Mouse (Mus musculus) kidney, embryonic 14.5 days (tissue): Measurements from ENCODE around the gene Cxcl13. TPM values are rescaled to one million over a fixed set of nuclear protein-coding genes. Genes with fewer than 3 reads are reported as not detected.
"Not testable (repeated sequence)": the region's sequence is repeated elsewhere in the genome, so short reads cannot be mapped to it uniquely, and the experiment has no call there.

Source experiments
- ATAC-seq: fragments of 200-750 bp; cut with Nextera tagmentation; 2 replicates; pipeline ENCODE4 v1.8.0; 2017; ENCODE audit warnings: moderate number of reproducible peaks, mild to moderate bottlenecking, moderate TSS enrichment, moderate library complexity; ENCODE audit not compliant: low FRiP score, low TSS enrichment
- H3K27ac ChIP-seq: fragments of 300-500 bp; sonication (generic); 2 replicates; pipeline ENCODE4 v1.5.1; 2014; ENCODE audit warnings: low read depth, mild to moderate bottlenecking, low read length, moderate library complexity, mixed read lengths
- H3K27me3 ChIP-seq: fragments of 300-500 bp; sonication (generic); 2 replicates; pipeline ENCODE4 v1.6.1; 2014; ENCODE audit warnings: mild to moderate bottlenecking, low read length; ENCODE audit not compliant: control insufficient read depth, insufficient read depth
- H3K36me3 ChIP-seq: fragments of 300-500 bp; sonication (generic); 2 replicates; pipeline ENCODE4 v1.6.1; 2014; ENCODE audit warnings: low read length, mixed read lengths; ENCODE audit not compliant: control insufficient read depth, insufficient read depth
- H3K4me1 ChIP-seq: fragments of 300-500 bp; sonication (generic); 2 replicates; pipeline ENCODE4 v1.6.1; 2014; ENCODE audit warnings: low read length, mixed read lengths; ENCODE audit not compliant: control insufficient read depth, insufficient read depth
- H3K4me2 ChIP-seq: fragments of 300-500 bp; sonication (generic); replicated peaks from 2 replicates; pipeline ENCODE4 v1.6.1; 2014; ENCODE audit warnings: low read depth, mild to moderate bottlenecking, low read length
- H3K4me3 ChIP-seq: fragments of 300-500 bp; sonication (generic); 2 replicates; pipeline ENCODE4 v1.5.1; 2014; ENCODE audit warnings: mild to moderate bottlenecking, low read length
- H3K9ac ChIP-seq: fragments of 300-500 bp; sonication (generic); 2 replicates; pipeline ENCODE4 v1.6.1; 2014; ENCODE audit warnings: low read depth, mild to moderate bottlenecking, low read length, moderate library complexity
- H3K9me3 ChIP-seq: fragments of 300-500 bp; sonication (generic); 2 replicates; pipeline ENCODE4 v1.6.1; 2016; ENCODE audit warnings: low read length; ENCODE audit not compliant: control insufficient read depth
- WGBS: fragments of 180-500 bp; shearing (Covaris S2); extraction: QIAGEN DNeasy Blood & Tissue Kit; methylation state at CpG from one replicate; pipeline ENCODE4 v1.1.7; 2014; 5-methylcytosine and 5-hydroxymethylcytosine counted together
- polyA plus RNA-seq: library from polyadenylated mRNA; unstranded; fragments of >200 nt; fragmentation: Nextera tagmentation; extraction: Ambion mirVana; gene quantifications from 2 replicates; pipeline ENCODE4 v1.2.1, GENCODE M21; 2014

The Cxcl13 gene
- polyA plus RNA-seq, 1 experiment from 2014 or later = 3.8 TPM

DNA sequence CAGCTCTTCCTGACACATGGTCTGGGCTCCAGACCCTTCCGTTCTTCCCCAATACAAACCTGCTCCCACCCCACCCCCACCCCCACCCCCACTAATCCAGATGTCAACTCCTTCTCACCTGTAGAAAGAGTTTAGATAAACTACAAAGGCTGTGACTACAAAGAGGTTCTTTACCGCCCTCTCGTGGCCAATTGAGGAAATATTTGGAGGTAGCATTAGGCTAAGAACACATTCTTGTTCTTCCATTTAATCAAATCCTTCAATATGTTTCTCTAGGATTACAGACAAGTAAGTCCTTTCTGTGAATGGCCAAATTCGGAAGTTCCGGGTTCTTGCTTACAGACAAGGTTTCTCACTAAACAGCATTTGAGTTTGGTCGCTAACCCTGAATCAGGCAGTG lies 14.1 kb downstream of the Cxcl13 start:
- no peaks in the 10 kb centered on the region for H3K27me3 ChIP-seq

DNA sequence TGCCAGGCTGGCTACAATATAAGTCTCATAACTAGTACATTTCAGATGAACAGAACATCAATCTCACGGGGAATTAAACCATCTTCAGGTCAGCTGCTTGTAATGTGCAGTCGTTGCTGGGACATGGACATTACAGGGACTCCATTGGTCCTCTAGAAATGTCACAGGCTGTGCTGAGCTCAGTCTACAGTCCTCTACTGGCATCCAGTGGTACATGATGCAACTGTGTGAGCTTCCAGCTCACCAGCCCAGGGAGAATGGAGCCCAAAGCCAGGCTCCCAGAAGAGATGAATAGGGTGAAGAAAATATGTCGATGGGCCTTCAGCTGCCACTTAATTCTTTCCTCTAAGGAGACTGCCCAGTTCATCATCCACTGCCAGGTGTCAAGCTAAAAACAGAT lies 15.5 kb downstream of the Cxcl13 start:
- no peak overlapping the region for H3K9ac ChIP-seq
- no peak overlapping the region for H3K27ac ChIP-seq
- WGBS = 79% methylated on average over 3 of the region's 3 CpGs
- ATAC-seq = no peak
- H3K4me1 ChIP-seq = no peaks in the 10 kb centered on the region
- H3K27me3 ChIP-seq = no peaks in the 10 kb centered on the region
- H3K4me2 ChIP-seq = no peak overlapping the region
- H3K4me3 ChIP-seq = no peak overlapping the region
- H3K36me3 ChIP-seq = no peaks in the 10 kb centered on the region
- H3K9me3 ChIP-seq = no peaks in the 10 kb centered on the region

More for the DNA sequence above, 14.1 kb downstream of the Cxcl13 start:
- 32% methylated on average over 6 of the region's 6 CpGs for WGBS
- H3K4me1 ChIP-seq = no peaks in the 10 kb centered on the region
- ATAC-seq = no peak
- no peak overlapping the region for H3K9ac ChIP-seq
- H3K27ac ChIP-seq = no peak overlapping the region
- H3K4me2 ChIP-seq = no peak overlapping the region
- no peaks in the 10 kb centered on the region for H3K36me3 ChIP-seq
- no peak overlapping the region for H3K4me3 ChIP-seq
- H3K9me3 ChIP-seq = no peaks in the 10 kb centered on the region

DNA sequence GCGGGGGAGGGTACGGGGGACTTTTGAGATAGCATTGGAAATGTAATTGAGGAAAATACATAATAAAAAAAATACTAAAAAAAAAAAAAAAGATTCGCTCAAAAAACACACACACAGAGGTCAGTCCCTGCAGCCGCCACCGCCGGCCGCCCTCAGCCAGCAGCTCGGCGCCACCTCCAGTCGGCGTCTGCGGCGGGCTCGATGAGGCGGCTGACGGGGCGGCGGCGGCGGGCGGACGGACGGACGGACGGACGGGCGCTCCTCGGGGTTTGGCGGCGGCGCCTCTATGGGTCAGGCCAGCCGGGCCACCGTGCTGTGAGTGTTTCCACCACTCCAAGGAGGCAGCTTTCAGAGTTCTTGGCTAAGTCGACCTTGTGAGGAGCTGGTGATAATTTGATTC lies 17.1 kb downstream of the Cxcl13 start:
- H3K4me2 ChIP-seq = peak overlapping the region; percentile 26
- peak overlapping the region; percentile 28; the same call in 1 of the 2 replicates for H3K9ac ChIP-seq
- H3K4me1 ChIP-seq, H3K4me3 ChIP-seq, H3K9me3 ChIP-seq, H3K27ac ChIP-seq, H3K36me3 ChIP-seq, ATAC-seq, H3K27me3 ChIP-seq: not testable (repeated sequence)
- 39% methylated on average over 34 of the region's 34 CpGs for WGBS

DNA sequence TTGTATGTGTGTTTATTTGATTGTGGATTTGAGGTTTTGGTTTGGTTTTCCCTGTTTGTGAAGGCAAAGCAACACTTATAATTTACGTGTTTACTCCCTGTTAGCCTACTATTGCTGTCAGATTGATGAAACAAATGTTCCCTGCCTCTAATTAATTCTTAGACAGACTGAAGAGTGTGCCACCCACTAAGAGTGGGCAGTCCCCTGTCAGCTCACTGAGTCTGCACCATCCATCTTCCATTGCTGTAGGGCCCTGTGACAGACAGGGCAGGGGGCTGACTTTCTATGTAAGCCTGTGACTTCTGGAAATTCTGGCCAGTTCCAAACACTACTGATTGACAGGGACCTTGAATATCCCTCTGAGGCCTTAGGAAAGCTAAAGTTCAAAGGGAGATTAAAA lies 19.5 kb downstream of the Cxcl13 start:
- H3K9ac ChIP-seq = no peak overlapping the region
- ATAC-seq = no peak
- H3K27me3 ChIP-seq = no peaks in the 10 kb centered on the region
- H3K4me3 ChIP-seq = no peak overlapping the region
- H3K4me2 ChIP-seq = no peak overlapping the region
- no peaks in the 10 kb centered on the region for H3K9me3 ChIP-seq
- 74% methylated on average over 1 of the region's 1 CpGs for WGBS
- no peak overlapping the region for H3K27ac ChIP-seq
- H3K36me3 ChIP-seq = no peaks in the 10 kb centered on the region
- H3K4me1 ChIP-seq = no peaks in the 10 kb centered on the region

DNA sequence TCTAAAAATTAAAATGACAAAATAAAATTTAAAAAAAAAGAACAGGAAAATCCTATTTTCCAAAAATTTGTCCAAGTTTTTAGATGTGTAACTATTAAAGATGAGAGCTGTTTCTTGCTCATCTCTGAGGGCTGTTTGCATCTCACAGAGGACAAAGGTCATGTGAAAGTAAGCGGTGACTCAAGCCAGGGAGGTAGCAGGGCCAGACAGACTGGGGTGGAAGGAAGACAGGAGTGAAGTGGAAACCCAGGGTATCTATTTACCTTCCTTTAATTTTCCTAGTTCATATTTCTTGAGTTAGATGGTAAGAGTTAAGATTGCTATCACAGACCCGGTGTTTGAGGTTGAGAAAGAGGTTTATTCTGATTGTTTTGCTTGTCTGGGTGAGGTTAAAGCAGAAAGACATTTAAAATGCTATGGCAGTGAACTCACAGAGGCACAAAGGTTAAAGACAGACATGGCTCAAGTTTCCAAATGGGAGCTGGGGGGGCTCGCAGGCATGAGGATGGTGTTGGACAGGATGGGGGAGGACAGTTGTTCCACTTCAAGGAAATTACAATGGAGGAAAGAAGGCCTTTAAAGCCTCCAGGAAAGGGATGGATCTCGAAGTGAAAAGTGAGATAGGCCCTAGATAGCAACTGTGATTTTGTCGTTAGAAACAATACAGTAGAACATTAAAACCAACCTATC lies 27.2 kb downstream of the Cxcl13 start:
- 19% methylated on average over 5 of the region's 5 CpGs for WGBS
- no peaks in the 10 kb centered on the region for H3K27me3 ChIP-seq
- no peak overlapping the region for H3K4me3 ChIP-seq
- no peak overlapping the region for H3K4me2 ChIP-seq
- H3K9me3 ChIP-seq = no peaks in the 10 kb centered on the region
- ATAC-seq = peak; percentile 77
- H3K4me1 ChIP-seq = no peaks in the 10 kb centered on the region
- H3K27ac ChIP-seq = no peak overlapping the region
- no peaks in the 10 kb centered on the region for H3K36me3 ChIP-seq
- H3K9ac ChIP-seq = no peak overlapping the region

DNA sequence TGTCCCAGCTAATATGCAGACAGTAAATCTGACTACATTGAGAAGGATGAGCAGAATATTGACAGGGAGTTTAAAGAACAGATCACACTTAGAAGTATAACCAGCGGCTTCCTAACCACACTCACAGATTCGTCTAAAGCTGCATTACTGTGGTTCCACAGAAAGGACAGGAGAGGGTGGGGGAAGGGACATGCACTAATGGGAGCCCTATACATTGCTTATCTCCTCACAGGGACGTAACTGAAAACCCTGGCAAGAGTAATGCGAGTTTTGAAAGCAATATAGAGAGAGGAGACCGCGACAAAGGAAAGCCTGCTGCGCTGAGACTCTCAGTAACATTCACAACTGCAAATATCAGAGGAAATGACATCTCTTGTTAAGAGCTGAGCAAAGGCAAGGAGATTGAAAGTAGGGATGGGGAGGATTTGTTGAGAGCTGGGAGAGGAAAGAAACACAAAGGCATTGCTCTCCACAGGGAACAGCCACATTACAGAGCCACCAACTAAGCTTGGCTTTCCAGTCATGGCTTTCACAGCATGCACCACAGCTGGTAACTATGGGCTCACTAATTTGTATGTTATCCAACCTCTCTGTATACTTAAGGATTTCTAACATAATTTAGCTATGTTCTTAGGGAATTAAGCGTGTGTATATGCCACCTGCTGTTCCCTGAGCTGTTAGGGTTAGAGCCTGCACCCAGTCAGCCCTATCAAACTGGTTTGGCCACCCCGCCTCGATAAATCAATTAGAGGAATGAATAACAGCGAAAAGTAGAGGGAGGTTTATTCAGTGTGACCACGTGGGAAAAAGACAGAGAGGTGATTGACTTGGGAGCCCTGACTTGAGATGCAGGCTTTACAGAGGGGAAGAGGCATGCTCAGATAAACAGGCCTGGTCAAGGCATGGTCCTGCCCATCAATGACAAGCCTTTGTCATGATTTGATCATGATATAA lies 34.9 kb downstream of the Cxcl13 start:
- WGBS = 25% methylated on average over 12 of the region's 12 CpGs
- no peak overlapping the region for H3K4me3 ChIP-seq
- H3K27ac ChIP-seq = no peak overlapping the region
- no peaks in the 10 kb centered on the region for H3K4me1 ChIP-seq
- ATAC-seq = no peak
- H3K9ac ChIP-seq = no peak overlapping the region
- no peaks in the 10 kb centered on the region for H3K36me3 ChIP-seq
- no peaks in the 10 kb centered on the region for H3K9me3 ChIP-seq
- no peak overlapping the region for H3K4me2 ChIP-seq
- no peaks in the 10 kb centered on the region for H3K27me3 ChIP-seq

DNA sequence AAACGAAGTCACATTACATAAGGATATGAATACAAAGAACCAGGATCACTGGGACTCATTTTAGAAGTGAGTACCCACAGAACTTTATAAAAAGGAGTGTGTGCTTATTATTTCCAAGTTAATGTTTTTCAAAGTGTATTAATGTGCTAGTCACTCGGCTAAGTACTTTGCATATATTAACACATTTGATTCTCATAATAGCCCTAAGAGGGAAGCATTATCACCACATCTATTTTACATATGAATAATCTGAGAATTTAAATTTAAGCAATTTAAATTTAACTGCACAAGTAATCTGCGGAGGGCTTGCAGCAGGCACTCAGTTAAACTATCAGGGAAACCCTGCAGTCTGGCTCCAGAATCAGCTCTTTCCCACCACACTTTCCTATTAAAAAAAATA lies 40.5 kb downstream of the Cxcl13 start:
- H3K27me3 ChIP-seq = no peaks in the 10 kb centered on the region
- 84% methylated on average over 3 of the region's 3 CpGs for WGBS
- no peak overlapping the region for H3K4me3 ChIP-seq
- no peaks in the 10 kb centered on the region for H3K4me1 ChIP-seq
- no peaks in the 10 kb centered on the region for H3K9me3 ChIP-seq
- ATAC-seq = no peak
- H3K9ac ChIP-seq = no peak overlapping the region
- no peak overlapping the region for H3K4me2 ChIP-seq
- H3K36me3 ChIP-seq = no peaks in the 10 kb centered on the region
- no peak overlapping the region for H3K27ac ChIP-seq

DNA sequence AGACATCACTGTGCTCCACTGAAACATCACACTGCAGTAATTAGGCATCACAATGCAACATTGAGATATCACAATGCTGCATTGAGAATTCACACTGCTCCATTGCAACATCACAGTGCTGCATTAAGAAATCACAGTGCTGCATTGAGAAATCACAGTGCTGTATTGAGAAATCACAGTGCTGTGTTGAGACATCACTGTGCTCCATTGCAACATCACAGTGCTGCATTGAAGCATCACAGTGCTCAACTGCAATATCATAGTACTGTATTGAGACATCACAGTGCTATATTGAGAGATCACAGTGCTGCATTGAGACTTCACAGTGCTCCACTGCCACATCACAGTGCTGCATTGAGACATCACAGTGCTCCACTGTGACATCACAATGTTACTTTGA lies 46.6 kb downstream of the Cxcl13 start:
- Histone ChIP-seq H3K27me3 (no peaks in the 10 kb centered on the region), H3K27ac (no peak overlapping the region), H3K4me2 (no peak overlapping the region), H3K4me1 (no peaks in the 10 kb centered on the region), H3K9ac (no peak overlapping the region), H3K9me3 (no peaks in the 10 kb centered on the region), H3K36me3 (no peaks in the 10 kb centered on the region), H3K4me3 (no peak overlapping the region)
- no peak for ATAC-seq

DNA sequence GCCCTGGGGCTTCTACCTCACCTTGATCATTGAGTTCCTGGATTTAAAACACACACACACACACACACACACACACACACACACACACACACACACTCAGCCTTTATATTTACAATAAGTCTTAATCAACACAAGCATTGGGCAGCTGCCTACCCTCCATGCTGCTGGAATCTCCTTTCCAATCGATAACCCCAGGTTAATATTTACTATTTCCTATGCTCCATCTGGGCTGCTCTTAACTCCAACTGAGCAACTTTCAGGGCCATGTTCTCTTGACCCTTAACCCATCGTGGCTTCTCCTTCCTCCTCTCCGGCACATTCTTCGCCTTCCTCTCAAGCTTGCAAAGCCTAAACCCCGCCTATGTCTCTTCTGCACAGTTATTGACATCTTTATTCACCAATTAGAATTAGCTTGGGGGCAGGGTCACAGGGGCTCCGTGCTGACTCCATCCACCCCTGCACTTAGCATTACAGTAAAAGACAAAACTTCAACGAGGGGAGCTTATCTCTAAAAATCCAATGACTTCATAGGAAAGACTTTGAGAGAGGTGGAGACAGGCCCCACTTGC lies 51.6 kb downstream of the Cxcl13 start:
- Histone ChIP-seq H3K36me3 (no peaks in the 10 kb centered on the region), H3K9ac (no peak overlapping the region), H3K4me1 (no peaks in the 10 kb centered on the region), H3K27ac (no peak overlapping the region), H3K4me2 (no peak overlapping the region), H3K27me3 (no peaks in the 10 kb centered on the region), H3K4me3 (no peak overlapping the region), H3K9me3 (no peaks in the 10 kb centered on the region)
- no peak for ATAC-seq
- WGBS = 75% methylated on average over 7 of the region's 7 CpGs
